Mouse (Mus musculus) intestine, embryonic 15.5 days (tissue): ENCODE results near the gene E030018B13Rik. TPM values are rescaled to one million over a fixed set of nuclear protein-coding genes. Genes with fewer than 3 reads are reported as not detected.

Experiments used
- ATAC-seq: fragments of 200-750 bp; cut with Nextera tagmentation; 2 replicates; pipeline ENCODE4 v1.8.0; 2017; ENCODE audit warnings: moderate TSS enrichment, moderate library complexity
- H3K27ac ChIP-seq: fragments of 300-500 bp; sonication (generic); 2 replicates; pipeline ENCODE4 v1.5.1; 2015; ENCODE audit warnings: mild to moderate bottlenecking, inconsistent platforms
- H3K27me3 ChIP-seq: fragments of 300-500 bp; sonication (generic); replicated peaks from 2 replicates; pipeline ENCODE4 v1.6.1; 2015; ENCODE audit warnings: inconsistent platforms
- H3K36me3 ChIP-seq: fragments of 300-500 bp; sonication (generic); 2 replicates; pipeline ENCODE4 v1.6.1; 2015; ENCODE audit warnings: inconsistent platforms
- H3K4me1 ChIP-seq: fragments of 300-500 bp; sonication (generic); replicated peaks from 2 replicates; pipeline ENCODE4 v1.6.1; 2015; ENCODE audit warnings: inconsistent platforms
- H3K4me2 ChIP-seq: fragments of 300-500 bp; sonication (generic); replicated peaks from 2 replicates; pipeline ENCODE4 v1.6.1; 2015; ENCODE audit warnings: mild to moderate bottlenecking, inconsistent platforms
- H3K4me3 ChIP-seq: fragments of 300-500 bp; sonication (generic); replicated peaks from 2 replicates; pipeline ENCODE4 v1.5.1; 2015; ENCODE audit warnings: inconsistent platforms
- H3K9ac ChIP-seq: fragments of 300-500 bp; sonication (generic); 2 replicates; pipeline ENCODE4 v1.6.1; 2015; ENCODE audit warnings: inconsistent platforms
- H3K9me3 ChIP-seq: fragments of 300-500 bp; sonication (generic); 2 replicates; pipeline ENCODE4 v1.6.1; 2016; ENCODE audit warnings: inconsistent platforms
- WGBS: fragments of 180-500 bp; shearing (Covaris S2); methylation state at CpG from one replicate; pipeline ENCODE4 v1.1.7; 2015; 5-methylcytosine and 5-hydroxymethylcytosine counted together
- polyA plus RNA-seq: library from polyadenylated mRNA; unstranded; fragments of >200 nt; fragmentation: Nextera tagmentation; extraction: Ambion mirVana; gene quantifications from 2 replicates; pipeline ENCODE4 v1.2.1, GENCODE M21; 2015

Gene E030018B13Rik
- polyA plus RNA-seq, 1 experiment from 2014 or later: not detected

DNA sequence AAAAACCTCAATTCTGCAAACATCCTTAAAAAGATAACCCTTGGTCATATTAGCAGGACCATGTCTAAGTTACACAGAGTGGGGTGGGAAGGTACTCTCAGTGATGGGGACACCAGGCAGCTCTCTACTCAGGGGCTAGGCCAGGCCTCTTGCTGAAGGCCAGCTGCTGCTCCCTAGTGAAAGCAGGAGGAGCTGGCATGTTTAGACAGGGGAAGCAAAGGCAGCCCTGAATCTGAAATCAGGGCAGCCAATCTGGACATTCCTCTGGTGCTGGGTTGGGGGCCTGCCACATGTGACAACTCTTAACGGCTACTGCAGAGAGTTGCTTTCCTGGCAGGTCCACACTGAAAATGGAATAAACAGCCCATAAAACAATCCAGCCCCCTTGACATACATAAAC is 7.5 kb downstream of the E030018B13Rik start:
- H3K9ac ChIP-seq: no peak overlapping the region
- peaks cover 26% of the 10 kb centered on the region for H3K4me1 ChIP-seq
- no peaks in the 10 kb centered on the region for H3K9me3 ChIP-seq
- no peaks in the 10 kb centered on the region for H3K36me3 ChIP-seq
- no peak for ATAC-seq
- H3K27ac ChIP-seq: peak overlapping the region; percentile 70
- no peak overlapping the region for H3K4me2 ChIP-seq
- no peaks in the 10 kb centered on the region for H3K27me3 ChIP-seq
- 32% methylated on average over 1 of the region's 1 CpGs for WGBS
- H3K4me3 ChIP-seq: no peak overlapping the region

DNA sequence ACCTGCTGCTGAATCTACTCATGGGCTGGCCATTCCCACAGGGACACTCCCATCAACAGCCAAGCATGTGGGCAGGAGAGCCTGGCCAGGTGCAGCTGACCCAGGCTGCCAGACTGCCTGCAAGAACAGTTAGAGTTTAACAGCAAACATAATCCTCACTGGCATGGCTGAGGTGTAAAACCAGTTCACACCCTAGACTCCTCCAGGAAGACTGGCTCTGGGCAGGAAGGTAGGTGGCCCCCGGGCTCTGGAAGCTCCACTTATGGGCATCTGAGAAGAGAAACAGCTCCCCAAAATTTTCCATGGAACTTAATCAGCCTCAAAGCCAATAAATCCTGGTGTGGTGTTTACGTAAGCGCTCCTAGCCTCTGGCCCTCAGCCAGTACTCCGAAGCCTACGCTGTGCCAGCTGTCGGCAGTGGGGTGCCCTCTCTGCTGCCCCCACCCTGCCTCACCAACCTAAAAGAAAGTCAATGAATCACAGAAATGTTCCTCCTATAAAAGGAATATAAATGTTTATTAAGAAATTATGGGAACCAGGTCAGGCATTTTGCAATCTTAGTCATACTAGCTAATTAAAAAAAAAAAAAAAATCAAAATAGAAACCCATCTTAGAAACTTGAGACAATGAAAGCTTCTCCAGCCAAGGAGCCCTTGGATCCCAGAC is 8.2 kb downstream of the E030018B13Rik start:
- Histone ChIP-seq H3K27me3 (no peaks in the 10 kb centered on the region), H3K27ac (peak overlapping the region; percentile 70), H3K9ac (no peak overlapping the region), H3K4me3 (no peak overlapping the region), H3K9me3 (no peaks in the 10 kb centered on the region), H3K4me2 (peak overlapping the region; percentile 36), H3K4me1 (peaks cover 28% of the 10 kb centered on the region), H3K36me3 (no peaks in the 10 kb centered on the region)
- ATAC-seq: peak; percentile 71
- 12% methylated on average over 6 of the region's 6 CpGs for WGBS

- peaks cover 28% of the 10 kb centered on the region for H3K4me1 ChIP-seq
- H3K9ac ChIP-seq: no peak overlapping the region
- H3K36me3 ChIP-seq: no peaks in the 10 kb centered on the region
- WGBS: 52% methylated on average over 14 of the region's 14 CpGs
- ATAC-seq: peak; percentile 66
- no peaks in the 10 kb centered on the region for H3K9me3 ChIP-seq
- H3K27ac ChIP-seq: peak overlapping the region; percentile 52
- no peaks in the 10 kb centered on the region for H3K27me3 ChIP-seq
- H3K4me2 ChIP-seq: peak overlapping the region; percentile 36
- no peak overlapping the region for H3K4me3 ChIP-seq
Observed at GRCm38 (mm10) chr7:63925413-63926360, 9.0 kb downstream of the E030018B13Rik start.

GRCm38 (mm10) chr7:63926492-63926891 is 9.8 kb downstream of the E030018B13Rik start:
- Histone ChIP-seq H3K4me1 (peaks cover 28% of the 10 kb centered on the region), H3K36me3 (no peaks in the 10 kb centered on the region), H3K4me2 (no peak overlapping the region), H3K4me3 (no peak overlapping the region), H3K9ac (no peak overlapping the region), H3K27me3 (no peaks in the 10 kb centered on the region), H3K9me3 (no peaks in the 10 kb centered on the region), H3K27ac (peak overlapping the region; percentile 40; the same call in 1 of the 2 replicates)
- 83% methylated on average over 3 of the region's 3 CpGs for WGBS
- ATAC-seq: no peak

- Histone ChIP-seq H3K4me1 (peaks cover 26% of the 10 kb centered on the region), H3K9ac (no peak overlapping the region), H3K9me3 (no peaks in the 10 kb centered on the region), H3K4me2 (no peak overlapping the region), H3K36me3 (no peaks in the 10 kb centered on the region), H3K27ac (no peak overlapping the region), H3K27me3 (no peaks in the 10 kb centered on the region), H3K4me3 (no peak overlapping the region)
- no peak for ATAC-seq
- 92% methylated on average over 6 of the region's 6 CpGs for WGBS
Observed at GRCm38 (mm10) chr7:63927121-63927520, 10.5 kb downstream of the E030018B13Rik start.

GRCm38 (mm10) chr7:63929080-63929479 is 12.4 kb downstream of the E030018B13Rik start:
- no peaks in the 10 kb centered on the region for H3K9me3 ChIP-seq
- 82% methylated on average over 4 of the region's 4 CpGs for WGBS
- ATAC-seq: no peak

GRCm38 (mm10) chr7:63930132-63930531 is 13.5 kb downstream of the E030018B13Rik start:
- H3K9ac ChIP-seq: no peak overlapping the region
- no peak for ATAC-seq
- no peaks in the 10 kb centered on the region for H3K27me3 ChIP-seq
- H3K4me2 ChIP-seq: no peak overlapping the region
- H3K9me3 ChIP-seq: no peaks in the 10 kb centered on the region
- H3K27ac ChIP-seq: no peak overlapping the region
- WGBS: 86% methylated on average over 3 of the region's 3 CpGs
- peaks cover 22% of the 10 kb centered on the region for H3K4me1 ChIP-seq
- no peak overlapping the region for H3K4me3 ChIP-seq
- no peaks in the 10 kb centered on the region for H3K36me3 ChIP-seq

More at GRCm38 (mm10) chr7:63929080-63929479, 12.4 kb downstream of the E030018B13Rik start:
- no peaks in the 10 kb centered on the region for H3K36me3 ChIP-seq
- H3K4me1 ChIP-seq: peaks cover 27% of the 10 kb centered on the region
- H3K9ac ChIP-seq: no peak overlapping the region
- no peak overlapping the region for H3K4me2 ChIP-seq
- H3K4me3 ChIP-seq: no peak overlapping the region
- no peaks in the 10 kb centered on the region for H3K27me3 ChIP-seq
- no peak overlapping the region for H3K27ac ChIP-seq

DNA sequence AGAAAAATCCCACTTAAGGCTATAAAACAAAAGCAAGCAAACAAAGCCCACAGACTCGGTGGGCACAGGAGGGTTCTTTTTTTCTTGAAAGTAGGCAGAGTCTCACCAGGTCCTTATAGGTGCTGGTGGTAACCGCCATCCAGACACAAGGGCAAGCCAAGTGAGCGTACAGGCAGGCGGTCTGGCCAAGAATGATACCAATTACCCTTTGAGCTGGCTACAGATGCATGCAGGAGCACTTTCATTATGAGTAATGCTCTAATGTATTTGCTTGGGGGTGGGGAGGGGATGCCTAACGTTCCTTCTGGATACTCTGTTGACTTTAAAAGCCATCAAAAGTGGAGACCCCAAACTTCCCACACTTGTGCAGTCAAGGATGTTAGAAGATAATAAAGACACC is 14.1 kb downstream of the E030018B13Rik start:
- ATAC-seq: no peak
- Histone ChIP-seq H3K36me3 (no peaks in the 10 kb centered on the region), H3K4me2 (no peak overlapping the region), H3K4me1 (peaks cover 16% of the 10 kb centered on the region), H3K27ac (no peak overlapping the region), H3K27me3 (no peaks in the 10 kb centered on the region), H3K4me3 (no peak overlapping the region), H3K9ac (no peak overlapping the region), H3K9me3 (no peaks in the 10 kb centered on the region)
- WGBS: 72% methylated on average over 5 of the region's 5 CpGs

DNA sequence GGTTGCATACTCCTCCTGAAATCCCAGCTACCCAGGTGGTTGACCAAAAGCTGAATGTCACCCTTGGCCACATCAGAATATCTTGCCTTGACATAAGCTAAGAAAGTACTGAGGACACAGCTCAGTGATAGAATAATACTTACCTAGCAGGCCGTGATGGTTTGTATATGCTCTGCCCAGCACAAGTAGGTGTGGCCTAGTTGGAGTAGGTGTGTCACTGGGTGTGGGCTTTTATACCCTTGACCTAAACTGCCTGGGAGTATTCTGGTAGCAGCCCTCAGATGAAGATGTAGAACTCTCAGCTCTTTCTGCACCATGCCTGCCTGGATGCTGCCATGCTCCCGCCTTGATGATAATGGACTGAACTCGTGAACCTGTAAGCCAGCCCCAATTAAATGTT is 15.8 kb downstream of the E030018B13Rik start:
- Histone ChIP-seq H3K36me3 (no peaks in the 10 kb centered on the region), H3K4me3 (no peak overlapping the region), H3K27ac (no peak overlapping the region), H3K4me1 (peaks cover 10% of the 10 kb centered on the region; the same call in 1 of the 2 replicates), H3K9me3 (no peaks in the 10 kb centered on the region), H3K27me3 (no peaks in the 10 kb centered on the region), H3K9ac (no peak overlapping the region), H3K4me2 (no peak overlapping the region)
- WGBS: 80% methylated on average over 3 of the region's 3 CpGs
- ATAC-seq: no peak

DNA sequence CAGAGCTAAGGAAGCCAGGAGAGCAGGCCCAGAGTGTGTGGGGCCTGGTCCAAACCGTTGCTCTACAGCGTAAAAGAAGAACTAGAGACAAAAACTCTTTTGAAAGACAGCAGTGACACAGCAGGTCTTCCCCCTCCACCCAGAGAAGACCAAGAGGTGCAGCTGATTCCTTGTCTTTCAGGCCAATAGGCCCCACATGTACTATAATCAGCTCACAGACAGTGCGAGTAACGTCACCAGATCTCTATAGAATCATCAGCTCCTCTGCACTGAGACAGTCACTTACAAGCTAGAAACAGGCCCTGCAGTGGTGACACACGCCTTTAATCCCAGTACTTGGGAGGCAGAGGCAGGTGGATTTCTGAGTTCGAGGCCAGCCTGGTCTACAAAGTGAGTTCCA is 17.2 kb downstream of the E030018B13Rik start:
- Histone ChIP-seq H3K9me3 (no peaks in the 10 kb centered on the region), H3K27ac (no peak overlapping the region), H3K4me1 (peaks cover 10% of the 10 kb centered on the region; the same call in 1 of the 2 replicates), H3K9ac (no peak overlapping the region), H3K36me3 (no peaks in the 10 kb centered on the region), H3K4me2 (no peak overlapping the region), H3K27me3 (no peaks in the 10 kb centered on the region), H3K4me3 (no peak overlapping the region)
- 88% methylated on average over 6 of the region's 6 CpGs for WGBS
- ATAC-seq: no peak

GRCm38 (mm10) chr7:63934530-63934929 is 17.9 kb downstream of the E030018B13Rik start:
- no peak overlapping the region for H3K9ac ChIP-seq
- H3K4me2 ChIP-seq: no peak overlapping the region
- H3K36me3 ChIP-seq: no peaks in the 10 kb centered on the region
- peaks cover 10% of the 10 kb centered on the region for H3K4me1 ChIP-seq
- H3K27ac ChIP-seq: no peak overlapping the region
- 60% methylated on average over 1 of the region's 1 CpGs for WGBS
- no peaks in the 10 kb centered on the region for H3K9me3 ChIP-seq
- H3K4me3 ChIP-seq: no peak overlapping the region
- ATAC-seq: no peak
- no peaks in the 10 kb centered on the region for H3K27me3 ChIP-seq

DNA sequence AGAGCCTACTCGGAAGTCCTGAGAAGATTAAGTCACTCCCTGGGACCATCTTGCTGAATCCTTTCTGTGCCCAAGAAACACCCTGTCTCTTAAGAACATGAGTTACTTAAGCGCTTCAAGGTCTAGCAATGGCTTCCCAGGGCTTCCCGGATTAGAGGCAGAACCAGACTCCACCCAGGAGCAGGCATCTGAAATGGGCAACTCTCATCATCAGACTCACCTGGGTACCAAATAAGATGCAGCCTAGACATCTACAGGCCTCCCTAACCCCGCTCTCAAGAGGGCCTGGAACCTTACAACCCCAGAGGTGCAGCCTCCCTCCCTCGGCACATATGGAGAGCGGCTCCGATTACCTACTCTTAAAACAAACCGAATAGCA is 19.1 kb downstream of the E030018B13Rik start:
- WGBS: 29% methylated on average over 8 of the region's 8 CpGs
- Histone ChIP-seq H3K4me2 (peak overlapping the region; percentile 92), H3K4me3 (peak overlapping the region; percentile 91), H3K36me3 (no peaks in the 10 kb centered on the region), H3K9me3 (no peaks in the 10 kb centered on the region), H3K9ac (peak overlapping the region; percentile 94), H3K4me1 (peaks cover 15% of the 10 kb centered on the region), H3K27me3 (no peaks in the 10 kb centered on the region), H3K27ac (no peak overlapping the region)
- ATAC-seq: no peak
